ENCODE assay signal across 10 mouse cellular contexts in the genomic region with DNA sequence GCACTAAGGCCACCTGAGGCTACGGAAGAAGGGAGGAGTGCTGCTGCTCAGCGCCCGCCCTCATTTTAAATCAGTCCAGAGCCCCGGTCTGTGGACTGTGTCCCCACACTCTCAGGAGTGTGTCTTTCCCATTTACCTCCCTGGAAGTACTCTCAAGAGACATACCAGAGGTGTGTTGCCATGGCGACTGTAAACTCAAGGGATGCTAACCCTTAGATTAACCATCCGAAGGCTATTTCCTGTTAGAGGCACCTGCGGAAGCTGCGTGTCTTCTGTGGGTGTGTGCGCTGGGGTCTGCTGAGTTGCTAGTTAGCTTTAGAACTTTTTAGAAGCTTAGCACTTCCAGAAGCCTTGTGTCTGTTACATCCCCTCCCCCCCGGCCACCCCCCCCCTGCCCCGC.
DNase-seq lines count a peak whose midpoint lies in the region; ATAC-seq and TF ChIP-seq lines count a peak whose summit lies in the region.
"Had no signal": no experiment of that assay in that cellular context is flagged by ENCODE, and none has a peak within 500 bp of the region (broad histone marks: within the 10 kb centered on the region; RNA-seq: fewer than 3 reads in every experiment).

No protein-coding gene starts in this region.

- no peak overlapping the region for H3K9ac ChIP-seq in limb, embryonic 13.5 days
- H3K9ac ChIP-seq in intestine, postnatal 0 days (ENCODE audit: low read depth, low read length): no peak overlapping the region
- H3K9ac ChIP-seq: forebrain, embryonic 12.5 days; hindbrain, embryonic 14.5 days had no signal

- WGBS in limb, embryonic 13.5 days: 53% methylated on average over 11 of the region's 11 CpGs
- 64% methylated on average over 11 of the region's 11 CpGs for WGBS in limb, embryonic 10.5 days
- 51% methylated on average over 11 of the region's 11 CpGs for WGBS in intestine, postnatal 0 days
- WGBS in thymus, adult 2 months: 37% methylated on average over 11 of the region's 11 CpGs

- H3K36me3 ChIP-seq in limb, embryonic 13.5 days: no peaks in the 10 kb centered on the region
- no peaks in the 10 kb centered on the region for H3K36me3 ChIP-seq in limb, embryonic 10.5 days
- H3K36me3 ChIP-seq in intestine, postnatal 0 days (ENCODE audit: control insufficient read depth, insufficient read depth): no peaks in the 10 kb centered on the region
- no peaks in the 10 kb centered on the region for H3K36me3 ChIP-seq in thymus, adult 2 months (ENCODE audit: control insufficient read depth, insufficient read depth, low read length)
- H3K36me3 ChIP-seq: forebrain, embryonic 12.5 days had no signal

- no peak overlapping the region for H3K27ac ChIP-seq in limb, embryonic 13.5 days
- no peak overlapping the region for H3K27ac ChIP-seq in limb, embryonic 10.5 days
- no peak overlapping the region for H3K27ac ChIP-seq in intestine, postnatal 0 days (ENCODE audit: low read depth, low read length)
- no peak overlapping the region for H3K27ac ChIP-seq in thymus, adult 2 months (ENCODE audit: control insufficient read depth, insufficient read depth, low read length)
- H3K27ac ChIP-seq: forebrain, embryonic 12.5 days; hindbrain, embryonic 14.5 days had no signal

- peaks cover 8% of the 10 kb centered on the region; the same call in 1 of the 2 replicates for H3K4me1 ChIP-seq in limb, embryonic 13.5 days
- peaks cover 18% of the 10 kb centered on the region for H3K4me1 ChIP-seq in limb, embryonic 10.5 days
- H3K4me1 ChIP-seq in intestine, postnatal 0 days (replicated peaks; ENCODE audit: control insufficient read depth, insufficient read depth, low read length): no peaks in the 10 kb centered on the region
- H3K4me1 ChIP-seq in thymus, adult 2 months (replicated peaks; ENCODE audit: control insufficient read depth, insufficient read depth, low read length): peaks cover 3% of the 10 kb centered on the region

- no peak overlapping the region for H3K4me3 ChIP-seq in limb, embryonic 13.5 days
- no peak overlapping the region for H3K4me3 ChIP-seq in limb, embryonic 10.5 days
- no peak overlapping the region for H3K4me3 ChIP-seq in intestine, postnatal 0 days (ENCODE audit: low read depth, low read length)
- H3K4me3 ChIP-seq in thymus, adult 2 months (ENCODE audit: control insufficient read depth, insufficient read depth, low read length): no peak overlapping the region
- H3K4me3 ChIP-seq: forebrain, embryonic 12.5 days had no signal

- peak overlapping the region; percentile 25; the same call in 1 of the 2 replicates for H3K4me2 ChIP-seq in limb, embryonic 13.5 days (replicated peaks)
- peak overlapping the region; percentile 30; the same call in 1 of the 2 replicates for H3K4me2 ChIP-seq in intestine, postnatal 0 days (replicated peaks; ENCODE audit: low read depth)
- H3K4me2 ChIP-seq: forebrain, embryonic 12.5 days; hindbrain, embryonic 14.5 days had no signal

- no peaks in the 10 kb centered on the region for H3K9me3 ChIP-seq in limb, embryonic 13.5 days
- H3K9me3 ChIP-seq in limb, embryonic 10.5 days (replicated peaks): no peaks in the 10 kb centered on the region
- no peaks in the 10 kb centered on the region for H3K9me3 ChIP-seq in intestine, postnatal 0 days (ENCODE audit: control insufficient read depth)
- H3K9me3 ChIP-seq: forebrain, embryonic 12.5 days; G1E had no signal

- no peaks in the 10 kb centered on the region for H3K27me3 ChIP-seq in limb, embryonic 13.5 days
- no peaks in the 10 kb centered on the region for H3K27me3 ChIP-seq in limb, embryonic 10.5 days (ENCODE audit: low read depth, poor library complexity, severe bottlenecking)
- no peaks in the 10 kb centered on the region for H3K27me3 ChIP-seq in intestine, postnatal 0 days (replicated peaks; ENCODE audit: control insufficient read depth, insufficient read depth, low read length)
- H3K27me3 ChIP-seq in thymus, adult 2 months (ENCODE audit: control insufficient read depth, insufficient read depth, low read length): no peaks in the 10 kb centered on the region

- intact Hi-C loops in left cerebral cortex, postnatal 10 days (cut with DNase I): loop anchor here (1.0 to 5.0 kb wide), 2 partner anchors 109 to 197 kb away; a partner anchor contains a TSS

- no peak for ATAC-seq in limb, embryonic 13.5 days (ENCODE audit: low FRiP score, low read depth)
- ATAC-seq in intestine, postnatal 0 days: 0 out of 2 replicates have a peak, but pooled peaks have one; percentile 9

- DNase-seq in limb, embryonic 10.5 days (ENCODE audit: low spot score): no peak
- peak; percentile 81 for DNase-seq in R1 (ENCODE audit: low read depth, low spot score)
- peak; percentile 39 for DNase-seq in thymus, adult 2 months
- DNase-seq in left cerebral cortex, postnatal 10 days (ENCODE audit: extremely low spot score in 1 of 2, low spot score in 2 of 2): no peak
- no peak for DNase-seq in gastrocnemius, postnatal 4 days (ENCODE audit: low spot score in 2 of 2)

- TF ChIP-seq POLR2A in thymus, adult 2 months (IDR thresholded peaks at IDR 0.05; ENCODE audit: control insufficient read depth, extremely low read depth, insufficient read depth, low read length, poor library complexity): no peak

- TF ChIP-seq CTCF in intestine, postnatal 0 days (IDR thresholded peaks at IDR 0.05; ENCODE audit: low read depth): no peak
- TF ChIP-seq CTCF in thymus, adult 2 months (IDR thresholded peaks at IDR 0.05; ENCODE audit: borderline replicate concordance, control insufficient read depth, extremely low read depth, insufficient read depth, low read length, poor library complexity): no peak

Comparison
In these comparisons a context has a peak if more than half of its experiments do, and no peak if none do; other contexts are left out.
1. DNase-seq: peak in R1 (single experiment) and thymus, adult 2 months (single experiment); none in limb, embryonic 10.5 days (single experiment), left cerebral cortex, postnatal 10 days (0 of 2) and gastrocnemius, postnatal 4 days (0 of 2).